Mouse (Mus musculus): Measurements from ENCODE around the gene Usp35.

Gene Usp35

GRCm38 (mm10) chr7:97331726-97332666 is at the start of gene Usp35, which contains the start of gene Kctd21:
TSS of gene Usp35 (minus strand) at chr7:97332020.
TSS of gene Kctd21 (plus strand) at chr7:97332327.
- peak; percentile 96 for DNase-seq (ENCODE audit: extremely low spot score, low spot score)

- DNase-seq (ENCODE audit: extremely low spot score, low spot score): no peak
These were observed 48.8 kb upstream of the Usp35 start for GRCm38 (mm10) chr7:97380500-97381123.

GRCm38 (mm10) chr7:97379304-97379703 is 47.5 kb upstream of the Usp35 start:
- DNase-seq (ENCODE audit: extremely low spot score, low spot score): no peak

DNA sequence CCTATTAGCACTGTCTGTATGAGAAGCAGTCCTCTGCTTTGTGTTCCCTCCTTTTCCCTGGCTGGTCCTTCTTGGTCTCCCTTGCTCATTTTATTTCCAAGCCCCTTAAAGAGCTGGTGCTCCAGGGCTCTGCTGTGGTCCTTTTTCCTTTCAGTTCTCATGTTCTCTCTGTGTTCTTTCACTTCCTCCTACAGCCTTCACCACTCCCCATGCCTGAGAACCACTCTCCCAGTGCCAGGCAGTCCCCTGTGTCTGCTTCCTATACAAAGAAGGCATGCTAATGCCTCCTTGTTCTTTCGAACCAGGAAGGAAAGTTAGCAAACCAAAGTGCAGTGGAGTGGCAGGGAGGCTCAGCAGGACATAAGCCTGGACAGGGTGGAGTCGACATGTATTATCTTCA is 44.1 kb upstream of the Usp35 start:
- DNase-seq (ENCODE audit: extremely low spot score, low spot score): no peak

- no peak for DNase-seq (ENCODE audit: extremely low spot score, low spot score)
These were observed 43.3 kb upstream of the Usp35 start for GRCm38 (mm10) chr7:97375101-97375500.

- DNase-seq (ENCODE audit: extremely low spot score, low spot score): no peak
These were observed 34.1 kb upstream of the Usp35 start for GRCm38 (mm10) chr7:97365887-97366286.

DNA sequence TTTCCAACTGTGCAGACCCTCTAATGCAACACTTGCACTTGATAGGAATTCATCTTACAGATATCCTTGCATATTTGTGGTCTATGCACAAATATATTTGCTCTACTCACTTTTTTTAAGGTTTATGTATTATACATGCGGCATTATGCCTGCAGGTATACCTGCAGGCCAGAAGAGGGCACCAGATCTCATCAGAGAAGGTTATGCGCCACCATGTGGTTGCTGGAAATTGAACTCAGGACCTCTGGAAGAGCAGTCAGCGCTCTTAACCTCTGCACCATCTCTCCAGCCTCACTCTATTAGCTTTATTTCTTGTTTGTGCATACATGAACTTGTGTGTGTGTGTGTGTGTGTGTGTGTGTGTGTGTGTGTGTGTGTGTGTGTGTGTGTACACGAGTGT is 29.6 kb upstream of the Usp35 start:
- DNase-seq (ENCODE audit: extremely low spot score, low spot score): no peak

DNA sequence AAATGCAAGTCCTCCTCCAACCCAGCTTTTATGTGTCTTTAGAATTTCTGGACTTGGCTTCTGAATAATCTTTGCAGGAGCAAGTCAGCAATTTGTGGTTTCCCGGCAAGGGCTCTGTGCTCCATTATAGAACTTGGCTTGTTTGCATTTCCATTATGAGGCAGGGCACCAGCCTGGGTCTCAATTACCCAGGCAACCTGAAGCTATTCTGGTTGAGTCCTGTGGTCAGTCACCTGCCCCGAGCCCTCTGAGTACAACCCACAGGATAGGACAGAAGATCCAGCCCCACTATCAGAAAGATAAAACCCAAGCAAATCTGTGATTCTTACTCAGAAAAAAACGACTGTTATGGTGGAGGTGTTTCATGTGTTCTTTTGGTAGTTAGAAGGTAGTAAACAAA is 29.1 kb upstream of the Usp35 start:
- DNase-seq (ENCODE audit: extremely low spot score, low spot score): no peak

- no peak for DNase-seq (ENCODE audit: extremely low spot score, low spot score)
These were observed 28.3 kb upstream of the Usp35 start for GRCm38 (mm10) chr7:97360166-97360565.

GRCm38 (mm10) chr7:97358347-97358746 is 26.5 kb upstream of the Usp35 start:
- DNase-seq (ENCODE audit: extremely low spot score, low spot score): no peak

DNA sequence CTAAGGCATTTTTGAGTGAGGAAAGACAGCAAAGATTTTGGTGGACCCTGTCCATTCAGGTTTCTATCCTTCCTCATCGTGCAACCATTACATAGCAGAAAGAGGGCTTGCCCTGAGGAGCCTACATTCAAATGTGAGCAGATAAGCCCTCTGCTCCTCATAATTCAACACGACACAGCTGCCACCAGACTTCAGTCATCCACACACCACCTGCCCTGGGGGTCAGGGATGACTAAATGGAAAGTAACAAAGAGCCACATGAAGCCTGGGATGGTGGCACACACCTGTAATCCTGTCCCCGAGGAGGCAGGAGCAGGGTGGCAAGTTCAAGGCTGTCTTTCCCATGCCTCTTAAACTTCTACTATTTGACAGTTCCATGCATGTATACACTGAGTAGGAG is 26.0 kb upstream of the Usp35 start:
- no peak for DNase-seq (ENCODE audit: extremely low spot score, low spot score)

DNA sequence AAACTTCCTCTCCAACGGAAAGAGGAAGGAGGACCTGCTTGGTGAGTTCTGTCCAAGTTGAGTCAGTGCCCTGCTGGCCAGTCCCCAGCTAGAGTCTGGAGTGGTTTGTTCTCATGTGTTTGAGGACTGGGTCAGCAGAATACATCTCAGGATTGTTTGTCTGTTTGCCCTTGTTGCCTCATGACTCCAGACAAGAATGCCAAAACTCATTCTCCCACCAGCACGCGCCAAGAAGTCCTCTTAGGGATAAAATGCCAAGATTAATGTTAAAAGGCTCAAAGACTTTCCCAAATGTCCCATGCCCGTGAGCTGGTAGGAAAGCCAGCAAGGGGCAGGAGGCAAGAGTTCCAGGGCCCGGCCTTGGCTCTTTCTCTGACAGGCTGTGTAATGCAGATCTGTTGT is 25.1 kb upstream of the Usp35 start:
- no peak for DNase-seq (ENCODE audit: extremely low spot score, low spot score)

DNA sequence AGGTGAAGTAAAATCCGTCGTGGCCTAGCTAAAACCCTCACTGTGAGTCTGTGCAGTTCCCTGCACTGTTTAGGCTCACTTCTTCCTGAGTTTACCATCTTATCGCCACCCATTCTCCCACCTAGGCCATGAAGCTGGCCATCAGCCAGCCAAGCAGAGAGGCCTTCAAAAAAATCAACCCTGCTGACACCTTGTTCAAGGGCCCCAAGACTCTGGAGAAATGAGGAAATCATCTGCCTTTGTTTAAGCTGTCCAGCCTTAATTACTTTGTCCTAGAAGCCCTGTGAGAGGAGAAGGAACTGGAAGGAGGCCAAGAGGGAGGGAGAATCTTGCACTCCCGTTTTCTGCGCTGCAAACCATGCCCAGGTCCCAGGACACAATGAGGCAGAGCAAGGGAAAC is 24.4 kb upstream of the Usp35 start:
- DNase-seq (ENCODE audit: extremely low spot score, low spot score): no peak

- DNase-seq (ENCODE audit: extremely low spot score, low spot score): no peak
These were observed 23.4 kb upstream of the Usp35 start for GRCm38 (mm10) chr7:97355068-97355841.

DNA sequence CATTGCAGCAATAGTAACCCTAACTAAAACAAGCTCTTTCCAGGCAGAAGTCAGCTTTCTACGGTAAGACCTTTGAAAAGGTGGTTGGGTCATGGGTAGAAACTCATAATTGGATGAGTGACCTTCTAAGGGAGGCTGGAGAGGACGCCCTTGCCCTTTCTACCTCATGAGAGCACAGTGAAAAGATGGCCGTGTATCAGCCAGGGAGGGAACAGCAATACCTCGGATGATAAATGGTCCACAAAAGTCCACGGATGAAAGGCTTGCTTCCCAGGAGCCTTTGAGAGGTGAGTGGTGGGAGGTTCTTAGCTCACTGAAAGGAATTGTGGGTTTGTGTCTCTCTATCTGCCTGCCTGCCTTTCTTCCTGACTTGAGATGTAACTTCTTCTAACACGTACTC is 21.5 kb upstream of the Usp35 start:
- no peak for DNase-seq (ENCODE audit: extremely low spot score, low spot score)

DNA sequence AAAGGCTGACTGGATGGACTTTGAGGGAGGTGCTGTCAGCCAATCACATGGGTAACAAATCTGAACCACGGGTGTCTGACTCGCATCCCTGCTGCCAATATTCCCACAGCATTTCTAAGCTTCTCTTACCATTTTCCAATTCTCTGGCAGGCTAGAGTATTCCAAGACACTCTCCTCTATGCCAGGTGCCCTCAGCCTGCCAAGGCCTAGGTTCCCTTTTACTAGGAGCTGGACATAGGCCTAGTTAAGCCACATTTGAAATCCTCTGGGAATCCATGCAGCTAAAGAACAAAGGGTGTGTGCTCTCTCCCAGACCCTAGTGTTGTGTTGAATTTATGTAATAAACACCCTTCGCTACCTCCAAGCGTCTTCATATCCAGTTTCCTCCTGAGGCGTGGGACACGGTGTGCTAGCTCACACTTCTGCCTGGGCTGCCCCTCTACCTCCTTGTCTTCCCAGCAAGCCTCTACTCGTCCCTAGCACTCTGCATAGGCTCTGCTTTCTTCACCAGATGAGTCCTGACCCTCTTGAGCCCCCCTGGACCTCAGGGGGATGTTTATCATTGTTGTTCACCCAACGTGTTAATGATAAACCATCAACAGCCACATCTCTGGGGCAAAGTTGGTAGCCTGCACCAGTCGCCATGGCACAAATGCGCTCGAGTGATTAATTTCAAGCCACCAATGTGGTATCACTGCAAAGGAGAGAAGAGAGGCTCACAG is 20.1 kb upstream of the Usp35 start:
- no peak for DNase-seq (ENCODE audit: extremely low spot score, low spot score)

GRCm38 (mm10) chr7:97350891-97351290 is 19.1 kb upstream of the Usp35 start:
- no peak for DNase-seq (ENCODE audit: extremely low spot score, low spot score)

- no peak for DNase-seq (ENCODE audit: extremely low spot score, low spot score)
These were observed 17.6 kb upstream of the Usp35 start for GRCm38 (mm10) chr7:97349438-97349837.

GRCm38 (mm10) chr7:97348836-97349235 is 17.0 kb upstream of the Usp35 start:
- no peak for DNase-seq (ENCODE audit: extremely low spot score, low spot score)

- DNase-seq (ENCODE audit: extremely low spot score, low spot score): no peak
These were observed 16.5 kb upstream of the Usp35 start for GRCm38 (mm10) chr7:97348318-97348717.

GRCm38 (mm10) chr7:97347464-97347863 is 15.6 kb upstream of the Usp35 start:
- DNase-seq (ENCODE audit: extremely low spot score, low spot score): no peak
